Mouse (Mus musculus) thymus, adult 2 months (tissue): ENCODE results near the gene Gpatch4. TPM values are rescaled to one million over a fixed set of nuclear protein-coding genes. Genes with fewer than 3 reads are reported as not detected.

ENCODE experiments used
- DNase-seq: peaks from one replicate; pipeline ENCODE4 v3.0.0; 2021
- H3K27ac ChIP-seq: fragments of 200-500 bp; 2 replicates; pipeline ENCODE4 v1.5.1; 2012; ENCODE audit warnings: low read length, control low read depth; ENCODE audit not compliant: control insufficient read depth, insufficient read depth
- H3K27me3 ChIP-seq: fragments of 200-500 bp; 2 replicates; pipeline ENCODE4 v1.6.1; 2012; ENCODE audit warnings: mild to moderate bottlenecking, low read length, moderate library complexity, mixed read lengths; ENCODE audit not compliant: control insufficient read depth, insufficient read depth
- H3K36me3 ChIP-seq: fragments of 200-500 bp; 2 replicates; pipeline ENCODE4 v1.6.1; 2012; ENCODE audit warnings: mild to moderate bottlenecking, low read length, moderate library complexity; ENCODE audit not compliant: control insufficient read depth, insufficient read depth
- H3K4me1 ChIP-seq: fragments of 200-500 bp; replicated peaks from 2 replicates; pipeline ENCODE4 v1.6.1; 2012; ENCODE audit warnings: low read length; ENCODE audit not compliant: control insufficient read depth, insufficient read depth
- H3K4me3 ChIP-seq: fragments of 200-500 bp; 2 replicates; pipeline ENCODE4 v1.5.1; 2012; ENCODE audit warnings: mild to moderate bottlenecking, low read length, control low read depth, moderate library complexity; ENCODE audit not compliant: control insufficient read depth, insufficient read depth
- CTCF ChIP-seq: fragments of 200-500 bp; IDR thresholded peaks from 2 replicates; pipeline ENCODE4 v1.5.1; 2012; ENCODE audit warnings: mild to moderate bottlenecking, control low read depth, low read length, moderate library complexity, borderline replicate concordance; ENCODE audit not compliant: control insufficient read depth, poor library complexity, insufficient read depth; ENCODE audit errors: extremely low read depth
- POLR2A ChIP-seq: fragments of 200-500 bp; IDR thresholded peaks from 2 replicates; pipeline ENCODE4 v1.6.1; 2012; ENCODE audit warnings: mild to moderate bottlenecking, low read length, control low read depth, moderate library complexity; ENCODE audit not compliant: control insufficient read depth, poor library complexity, insufficient read depth; ENCODE audit errors: extremely low read depth
- WGBS: fragments of 180-500 bp; shearing (Covaris S2); methylation state at CpG from one replicate; pipeline ENCODE4 v1.1.7; 2018; 5-methylcytosine and 5-hydroxymethylcytosine counted together
- polyA plus RNA-seq: library from polyadenylated mRNA; depleted of rRNA; stranded (reverse); fragments of >200 nt; gene quantifications from 2 replicates; pipeline ENCODE4 v1.2.3, GENCODE M21; 2012

Gpatch4 gene
- polyA plus RNA-seq, 1 experiment = 11.3 TPM

DNA sequence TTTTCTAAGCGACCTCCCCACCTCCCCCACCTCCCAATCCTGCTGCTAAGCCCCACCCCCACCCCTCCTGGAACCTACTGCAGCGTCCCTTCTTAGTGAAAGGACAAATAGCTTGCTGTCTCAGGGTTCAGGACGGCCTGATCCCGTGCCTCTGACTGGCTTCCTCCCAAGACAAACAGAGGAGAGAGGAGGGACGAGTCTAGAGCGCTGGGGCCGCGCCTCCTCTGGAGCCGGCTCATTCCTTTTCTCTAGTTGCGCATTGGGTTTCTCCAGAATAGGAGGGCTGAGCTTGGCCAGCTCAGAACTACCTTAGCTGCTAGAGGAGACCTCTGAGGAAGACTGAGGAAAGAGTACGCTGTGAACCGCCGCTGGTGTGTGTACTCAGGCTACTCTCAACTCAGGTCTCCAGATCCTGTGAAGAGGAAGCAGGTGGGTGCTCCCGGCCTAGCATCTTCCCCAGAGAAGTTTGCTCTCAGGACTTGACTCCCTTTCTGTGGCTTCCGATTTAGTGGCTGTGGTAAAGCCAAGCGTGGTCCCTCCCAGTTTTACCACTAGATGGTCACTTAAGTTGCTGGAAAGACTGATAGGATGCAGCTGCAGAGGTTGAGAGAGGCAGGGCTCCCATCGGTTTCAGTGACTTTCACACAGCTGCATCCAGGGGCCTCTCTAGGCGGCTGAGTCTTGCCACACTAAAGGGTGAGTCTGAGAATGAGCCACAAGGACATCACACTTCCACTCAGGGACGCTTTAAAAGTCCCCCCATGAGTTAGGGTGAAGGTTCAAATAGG lies 12.1 kb upstream of the Gpatch4 start:
- no peak for DNase-seq
- H3K27me3 ChIP-seq = no peaks in the 10 kb centered on the region; the same call in 1 of the 2 replicates
- no peak overlapping the region for H3K4me3 ChIP-seq
- H3K4me1 ChIP-seq = no peaks in the 10 kb centered on the region
- WGBS = 20% methylated on average over 19 of the region's 19 CpGs
- no peak for TF ChIP-seq POLR2A
- TF ChIP-seq CTCF = no peak
- H3K27ac ChIP-seq = no peak overlapping the region
- no peaks in the 10 kb centered on the region for H3K36me3 ChIP-seq

- WGBS = 89% methylated on average over 5 of the region's 5 CpGs
- TF ChIP-seq CTCF (no peak), POLR2A (no peak)
- Histone ChIP-seq H3K4me1 (no peaks in the 10 kb centered on the region), H3K4me3 (no peak overlapping the region), H3K27ac (no peak overlapping the region), H3K27me3 (no peaks in the 10 kb centered on the region; the same call in 1 of the 2 replicates), H3K36me3 (no peaks in the 10 kb centered on the region)
- DNase-seq = no peak
Observed at GRCm38 (mm10) chr3:88033506-88033905, 9.4 kb upstream of the Gpatch4 start.

DNA sequence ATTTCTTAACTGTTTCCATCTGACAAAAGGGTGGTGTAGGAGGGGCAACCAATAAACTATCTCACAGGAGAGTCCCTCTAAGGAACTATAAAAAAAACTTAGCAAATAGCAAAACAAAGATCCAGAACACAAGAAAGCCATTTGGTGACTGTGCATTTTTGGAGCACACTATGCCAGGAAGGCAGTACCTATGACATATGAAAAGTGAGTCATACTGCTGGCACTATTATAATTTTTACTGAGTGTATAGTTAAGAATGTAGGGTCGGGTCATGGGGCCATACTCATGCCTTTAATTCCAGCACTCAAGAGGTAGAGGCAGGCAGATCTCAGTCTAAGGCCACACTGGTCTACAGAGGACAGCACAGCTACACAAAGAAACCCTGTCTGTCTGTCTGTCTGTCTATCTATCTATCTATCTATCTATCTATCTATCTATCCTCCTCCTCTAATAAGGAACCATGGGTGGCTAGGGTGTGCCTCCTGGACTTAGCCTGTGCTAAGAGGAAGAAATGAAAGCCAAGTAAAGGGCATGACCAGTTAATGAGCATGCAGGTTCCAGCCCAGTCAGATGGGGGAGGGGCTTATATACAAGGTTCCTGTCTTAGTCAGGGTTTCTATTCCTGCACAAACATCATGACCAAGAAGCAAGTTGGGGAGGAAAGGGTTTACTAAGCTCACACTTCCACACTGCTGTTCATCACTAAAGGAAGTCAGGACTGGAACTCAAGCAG lies 7.2 kb upstream of the Gpatch4 start:
- Histone ChIP-seq H3K4me1 (no peaks in the 10 kb centered on the region), H3K27me3 (peaks cover 3% of the 10 kb centered on the region; the same call in 1 of the 2 replicates), H3K27ac (no peak overlapping the region), H3K36me3 (no peaks in the 10 kb centered on the region), H3K4me3 (no peak overlapping the region)
- no peak for DNase-seq
- 79% methylated on average over 1 of the region's 1 CpGs for WGBS
- TF ChIP-seq POLR2A = no peak
- TF ChIP-seq CTCF = no peak

GRCm38 (mm10) chr3:88049532-88049931 lies 6.6 kb downstream of the Gpatch4 start:
- no peak for TF ChIP-seq CTCF
- no peak for TF ChIP-seq POLR2A
- H3K4me1 ChIP-seq = no peaks in the 10 kb centered on the region
- H3K4me3 ChIP-seq = no peak overlapping the region
- no peaks in the 10 kb centered on the region; the same call in 1 of the 2 replicates for H3K36me3 ChIP-seq
- no peak overlapping the region for H3K27ac ChIP-seq
- no peak for DNase-seq
- WGBS = 94% methylated on average over 3 of the region's 3 CpGs
- no peaks in the 10 kb centered on the region for H3K27me3 ChIP-seq

GRCm38 (mm10) chr3:88057030-88057429 lies 14.1 kb downstream of the Gpatch4 start:
- no peak overlapping the region for H3K4me3 ChIP-seq
- H3K27me3 ChIP-seq = no peaks in the 10 kb centered on the region
- TF ChIP-seq POLR2A (no peak), CTCF (no peak)
- 96% methylated on average over 6 of the region's 6 CpGs for WGBS
- H3K27ac ChIP-seq = no peak overlapping the region
- no peaks in the 10 kb centered on the region; the same call in 1 of the 2 replicates for H3K36me3 ChIP-seq
- H3K4me1 ChIP-seq = peaks cover 8% of the 10 kb centered on the region
- DNase-seq = no peak

- TF ChIP-seq POLR2A = peak; percentile 48; the same call in 1 of the 2 replicates
- peak; percentile 46; the same call in 1 of the 2 replicates for TF ChIP-seq CTCF
- Histone ChIP-seq H3K27ac (no peak within 1 kb of the TSS), H3K4me3 (peak within 1 kb of the TSS; percentile 98), H3K27me3 (no peaks in the 10 kb centered on the region), H3K4me1 (peaks cover 8% of the 10 kb centered on the region), H3K36me3 (no peaks in the 10 kb centered on the region)
- WGBS = under 1% methylated on average over 60 of the region's 60 CpGs
- DNase-seq = peak; percentile 76
Observed at GRCm38 (mm10) chr3:88057902-88058696, 15.2 kb downstream of the Gpatch4 start, which contains the start of gene Naxe. Gene Naxe, minus strand, starts transcription at chr3:88058495.
